Mouse (Mus musculus) erythroblast, embryonic 14.5 days (primary cell): ENCODE measurements around the gene Tpm4. TPM values are rescaled to one million over a fixed set of nuclear protein-coding genes. Genes with fewer than 3 reads are reported as not detected.
"Not testable (repeated sequence)": the region's sequence is repeated elsewhere in the genome, so short reads cannot be mapped to it uniquely, and the experiment has no call there.

Experiments
- H3K27me3 ChIP-seq: 2 replicates; pipeline ENCODE4 v1.6.1; 2012; ENCODE audit warnings: inconsistent platforms; ENCODE audit not compliant: control insufficient read depth
- H3K36me3 ChIP-seq: 2 replicates; pipeline ENCODE4 v1.6.1; 2012; ENCODE audit warnings: mild to moderate bottlenecking, inconsistent platforms; ENCODE audit not compliant: control insufficient read depth
- H3K4me1 ChIP-seq: 2 replicates; pipeline ENCODE4 v1.6.1; 2012; ENCODE audit warnings: inconsistent platforms; ENCODE audit not compliant: control insufficient read depth
- H3K4me3 ChIP-seq: replicated peaks from 2 replicates; pipeline ENCODE3; 2012; ENCODE audit warnings: moderate library complexity, mild to moderate bottlenecking, inconsistent platforms
- H3K9me3 ChIP-seq: 2 replicates; pipeline ENCODE4 v1.6.1; 2012; ENCODE audit warnings: low read length, inconsistent platforms, mixed read lengths; ENCODE audit not compliant: control insufficient read depth
- GATA1 ChIP-seq: IDR thresholded peaks from 2 replicates; pipeline ENCODE4 v1.6.1; 2012; ENCODE audit warnings: low read length, inconsistent platforms, mixed read lengths
- TAL1 ChIP-seq: IDR thresholded peaks from 3 replicates; pipeline ENCODE4 v1.6.1; 2012; ENCODE audit warnings: low read length, inconsistent platforms, mixed read lengths
- polyA plus RNA-seq: library from polyadenylated mRNA; stranded (reverse); fragments of >175 nt; gene quantifications from 2 replicates; pipeline ENCODE4 v1.2.3, GENCODE M21; 2012

Tpm4 gene
- polyA plus RNA-seq, 1 experiment: 0.24 TPM

DNA sequence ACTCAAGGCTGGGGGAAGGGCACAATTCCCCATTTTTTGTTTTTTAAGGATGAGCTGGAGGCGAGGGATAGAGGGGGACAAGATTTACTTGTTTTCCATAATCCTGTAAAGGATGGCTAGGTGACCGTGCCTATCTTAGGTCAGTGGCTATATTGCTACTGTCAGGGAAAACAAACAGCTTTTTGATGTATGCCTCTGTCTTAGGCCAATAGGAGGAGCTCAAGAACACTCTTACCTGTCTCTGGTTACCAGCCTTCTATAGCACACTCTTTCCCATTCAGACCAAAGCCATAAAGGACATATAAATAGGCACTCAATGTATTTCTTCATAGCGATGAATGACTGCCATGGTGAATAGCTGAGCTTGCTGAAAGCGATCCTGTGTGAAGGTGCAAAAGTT is 16.2 kb upstream of the Tpm4 start:
- Histone ChIP-seq H3K9me3 (no peaks in the 10 kb centered on the region), H3K36me3 (no peaks in the 10 kb centered on the region), H3K4me3 (no peak overlapping the region), H3K4me1 (no peaks in the 10 kb centered on the region), H3K27me3 (no peaks in the 10 kb centered on the region)
- TF ChIP-seq TAL1: no peak

- H3K36me3 ChIP-seq, H3K27me3 ChIP-seq, H3K9me3 ChIP-seq, H3K4me1 ChIP-seq, H3K4me3 ChIP-seq: not testable (repeated sequence)
Observed at GRCm38 (mm10) chr8:72121486-72121885, 13.3 kb upstream of the Tpm4 start.

DNA sequence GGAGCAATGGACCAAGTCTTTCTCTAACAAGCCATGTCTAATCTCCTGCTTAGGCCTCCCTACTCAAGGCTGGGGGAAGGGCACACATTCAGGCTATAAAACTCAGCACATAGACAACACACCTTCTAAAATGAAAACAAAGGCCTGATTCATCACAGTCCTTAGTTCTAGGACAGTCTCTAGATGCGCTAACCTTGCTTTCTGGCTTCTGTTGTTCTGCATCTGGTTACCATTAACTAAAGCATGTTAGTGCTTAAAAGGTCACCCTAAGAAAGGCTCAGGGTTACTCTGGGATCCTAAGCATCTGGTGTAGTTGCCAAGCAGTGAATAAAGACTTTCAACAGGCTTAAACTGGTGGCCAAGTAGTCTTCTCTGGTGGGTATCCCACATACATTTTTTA is 12.8 kb upstream of the Tpm4 start:
- TF ChIP-seq TAL1 (no peak), GATA1 (no peak)
- Histone ChIP-seq H3K9me3 (peaks cover 6% of the 10 kb centered on the region), H3K4me1 (no peaks in the 10 kb centered on the region), H3K27me3 (no peaks in the 10 kb centered on the region), H3K36me3 (no peaks in the 10 kb centered on the region), H3K4me3 (no peak overlapping the region)

GRCm38 (mm10) chr8:72127834-72128233 is 6.9 kb upstream of the Tpm4 start:
- H3K4me3 ChIP-seq: no peak overlapping the region
- H3K36me3 ChIP-seq: no peaks in the 10 kb centered on the region
- H3K9me3 ChIP-seq: peaks cover 6% of the 10 kb centered on the region
- H3K4me1 ChIP-seq: no peaks in the 10 kb centered on the region
- TF ChIP-seq GATA1 (no peak), TAL1 (no peak)
- H3K27me3 ChIP-seq: peaks cover under 1% of the 10 kb centered on the region

DNA sequence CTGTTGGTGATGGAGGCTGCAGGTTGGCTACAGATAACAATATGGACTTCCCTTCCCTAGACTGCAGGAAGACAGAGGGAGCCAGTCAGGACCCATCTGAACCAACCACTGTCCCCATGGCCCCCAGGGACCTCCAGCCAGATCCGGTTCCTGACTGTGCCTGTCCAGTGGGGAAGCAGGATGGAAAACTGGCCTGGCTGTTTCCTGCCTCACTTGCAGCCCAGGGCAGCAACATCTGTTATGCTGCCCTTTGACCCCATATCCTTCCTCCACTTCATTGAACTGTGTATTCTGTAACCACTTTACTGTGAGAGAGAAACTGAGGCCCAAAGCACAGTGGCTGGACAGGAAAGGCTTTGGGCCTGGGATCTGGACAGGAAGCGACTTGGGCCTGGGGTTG is 3.5 kb upstream of the Tpm4 start:
- Histone ChIP-seq H3K4me3 (no peak overlapping the region), H3K27me3 (peaks cover 35% of the 10 kb centered on the region), H3K4me1 (peaks cover 3% of the 10 kb centered on the region; the same call in 1 of the 2 replicates), H3K36me3 (no peaks in the 10 kb centered on the region), H3K9me3 (no peaks in the 10 kb centered on the region)
- no peak for TF ChIP-seq GATA1
- TF ChIP-seq TAL1: no peak

- H3K27me3 ChIP-seq: peaks cover 41% of the 10 kb centered on the region
- no peak overlapping the region for H3K4me3 ChIP-seq
- peaks cover 4% of the 10 kb centered on the region; the same call in 1 of the 2 replicates for H3K4me1 ChIP-seq
- no peaks in the 10 kb centered on the region for H3K36me3 ChIP-seq
- TF ChIP-seq TAL1: no peak
- TF ChIP-seq GATA1: no peak
- H3K9me3 ChIP-seq: no peaks in the 10 kb centered on the region
Observed at GRCm38 (mm10) chr8:72131901-72132300, 2.9 kb upstream of the Tpm4 start.

DNA sequence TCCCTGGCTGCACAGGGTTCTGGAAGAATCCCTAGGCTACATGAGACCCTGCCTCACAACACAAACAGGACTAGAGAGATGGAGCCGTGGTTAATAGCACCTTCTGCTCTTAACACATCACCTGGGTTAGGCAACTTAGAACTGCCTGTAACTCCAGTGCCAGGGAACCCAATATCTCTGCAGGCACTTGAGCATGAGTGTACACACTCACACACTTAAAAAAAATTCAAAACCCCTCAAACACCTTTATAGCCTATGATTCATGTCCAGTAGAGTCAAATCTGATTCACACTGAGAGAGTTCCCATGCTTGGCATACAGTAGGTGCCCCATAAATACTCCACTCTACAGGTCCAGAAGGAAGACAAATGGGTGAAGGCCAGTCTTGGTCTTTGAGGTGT is 2.4 kb upstream of the Tpm4 start:
- H3K27me3 ChIP-seq: peaks cover 46% of the 10 kb centered on the region
- TF ChIP-seq TAL1 (no peak), GATA1 (no peak)
- peaks cover 4% of the 10 kb centered on the region; the same call in 1 of the 2 replicates for H3K4me1 ChIP-seq
- no peaks in the 10 kb centered on the region for H3K9me3 ChIP-seq
- H3K4me3 ChIP-seq: no peak overlapping the region
- H3K36me3 ChIP-seq: no peaks in the 10 kb centered on the region

DNA sequence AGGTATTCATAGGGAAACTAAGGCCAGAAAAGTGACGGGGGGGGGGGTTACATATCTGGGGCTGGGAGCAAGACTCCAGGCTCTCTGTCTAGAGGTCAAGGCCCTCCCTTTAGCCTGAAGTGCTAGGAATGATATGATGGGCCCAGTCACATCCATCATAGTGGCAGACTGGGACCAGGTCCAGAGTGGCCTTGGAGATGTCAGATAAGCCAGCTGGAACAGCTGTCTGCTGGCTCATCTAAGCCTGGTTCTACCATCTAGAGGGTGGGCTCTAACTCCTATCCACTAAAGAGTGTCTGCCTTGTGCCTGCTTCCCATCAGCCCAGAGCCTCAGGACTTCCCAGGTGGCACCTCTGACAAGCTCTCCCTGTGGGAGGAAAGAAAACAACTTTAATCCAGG is 1.9 kb upstream of the Tpm4 start:
- no peak for TF ChIP-seq TAL1
- no peak for TF ChIP-seq GATA1
- Histone ChIP-seq H3K4me3 (no peak overlapping the region), H3K27me3 (peaks cover 51% of the 10 kb centered on the region), H3K36me3 (no peaks in the 10 kb centered on the region), H3K4me1 (peaks cover 4% of the 10 kb centered on the region; the same call in 1 of the 2 replicates), H3K9me3 (no peaks in the 10 kb centered on the region)

- TF ChIP-seq TAL1: no peak
- no peak for TF ChIP-seq GATA1
Observed at GRCm38 (mm10) chr8:72133507-72133906, 1.3 kb upstream of the Tpm4 start.

More at GRCm38 (mm10) chr8:72133507-72133906, 1.3 kb upstream of the Tpm4 start:
- no peaks in the 10 kb centered on the region; the same call in 1 of the 2 replicates for H3K36me3 ChIP-seq
- no peak overlapping the region for H3K4me3 ChIP-seq
- H3K9me3 ChIP-seq: no peaks in the 10 kb centered on the region
- H3K27me3 ChIP-seq: peaks cover 56% of the 10 kb centered on the region
- H3K4me1 ChIP-seq: peaks cover 4% of the 10 kb centered on the region; the same call in 1 of the 2 replicates
